Mouse (Mus musculus) frontal cortex, postnatal 10 days (tissue): ENCODE measurements around the gene Zfp988.
"Not testable (repeated sequence)": the region's sequence is repeated elsewhere in the genome, so short reads cannot be mapped to it uniquely, and the experiment has no call there.

Source experiments
- DNase-seq, 2 experiments: peaks; one replicate each; pipeline ENCODE4 v3.0.0; 2022; ENCODE audit warnings: low spot score in 2 of 2, mixed read lengths in 1 of 2

Zfp988 gene

GRCm38 (mm10) chr4:147343042-147343908 is 37.8 kb downstream of the Zfp988 start:
- not testable (repeated sequence) for DNase-seq

GRCm38 (mm10) chr4:147345061-147345554 is 39.6 kb downstream of the Zfp988 start:
- DNase-seq: not testable (repeated sequence)

- not testable (repeated sequence) for DNase-seq
These were observed 41.0 kb downstream of the Zfp988 start for GRCm38 (mm10) chr4:147346361-147347035.

GRCm38 (mm10) chr4:147347300-147347699 is 41.8 kb downstream of the Zfp988 start:
- not testable (repeated sequence) for DNase-seq

- DNase-seq: not testable (repeated sequence)
These were observed 42.4 kb downstream of the Zfp988 start for GRCm38 (mm10) chr4:147347880-147348279.

- DNase-seq: not testable (repeated sequence)
These were observed 42.9 kb downstream of the Zfp988 start for GRCm38 (mm10) chr4:147348401-147348800.

GRCm38 (mm10) chr4:147348906-147349686 is 43.6 kb downstream of the Zfp988 start:
- DNase-seq: not testable (repeated sequence)

GRCm38 (mm10) chr4:147349687-147350415 is 44.4 kb downstream of the Zfp988 start:
- DNase-seq: not testable (repeated sequence)

- not testable (repeated sequence) for DNase-seq
These were observed 45.1 kb downstream of the Zfp988 start for GRCm38 (mm10) chr4:147350541-147350940.

GRCm38 (mm10) chr4:147351376-147351980 is 46.0 kb downstream of the Zfp988 start:
- DNase-seq: not testable (repeated sequence)

- not testable (repeated sequence) for DNase-seq
These were observed 48.2 kb downstream of the Zfp988 start for GRCm38 (mm10) chr4:147353626-147354025.

- DNase-seq: not testable (repeated sequence)
These were observed 50.6 kb downstream of the Zfp988 start for GRCm38 (mm10) chr4:147356042-147356441.

- DNase-seq: not testable (repeated sequence)
These were observed 51.7 kb downstream of the Zfp988 start for GRCm38 (mm10) chr4:147357195-147357594.

GRCm38 (mm10) chr4:147361003-147361402 is 55.5 kb downstream of the Zfp988 start, which contains the start of gene Zfp978:
TSS of gene Zfp978 (plus strand) at chr4:147361303.
- DNase-seq: not testable (repeated sequence)

GRCm38 (mm10) chr4:147361872-147362271 is 56.4 kb downstream of the Zfp988 start:
- not testable (repeated sequence) for DNase-seq

GRCm38 (mm10) chr4:147369564-147369963 is 64.1 kb downstream of the Zfp988 start:
- DNase-seq: not testable (repeated sequence)

GRCm38 (mm10) chr4:147383199-147383598 is 77.7 kb downstream of the Zfp988 start:
- not testable (repeated sequence) for DNase-seq
